Mouse (Mus musculus): ENCODE data around the gene Casq2.
"Not testable (repeated sequence)": the region's sequence is repeated elsewhere in the genome, so short reads cannot be mapped to it uniquely, and the experiment has no call there.

Casq2 gene

GRCm38 (mm10) chr3:102135389-102136113, 49.3 kb downstream of the Casq2 start:
- DNase-seq (ENCODE audit: low read depth, low spot score): no peak

DNA sequence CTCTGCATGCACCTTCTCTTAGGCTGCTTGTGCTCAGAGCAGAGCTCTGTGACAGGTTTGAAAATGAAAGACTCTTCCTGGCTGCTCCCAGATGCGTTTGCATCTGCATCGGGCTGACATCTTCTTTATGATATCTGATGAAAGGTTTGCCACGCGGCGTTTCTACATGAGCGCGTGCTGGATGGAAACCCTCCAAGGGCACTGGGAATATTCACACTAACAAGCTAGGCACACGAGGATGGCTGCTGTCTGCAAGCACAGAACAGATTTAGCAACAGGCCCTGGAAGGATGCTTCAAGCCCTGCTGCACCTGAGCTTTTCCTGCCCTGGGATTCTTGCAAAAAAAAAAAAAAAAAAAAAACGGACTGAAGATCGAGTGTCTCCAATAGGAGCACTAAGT, 50.9 kb downstream of the Casq2 start:
- DNase-seq (ENCODE audit: low read depth, low spot score): no peak

GRCm38 (mm10) chr3:102138899-102139298, 52.7 kb downstream of the Casq2 start:
- DNase-seq (ENCODE audit: low read depth, low spot score): no peak

GRCm38 (mm10) chr3:102140606-102141005, 54.4 kb downstream of the Casq2 start:
- no peak for DNase-seq (ENCODE audit: low read depth, low spot score)

GRCm38 (mm10) chr3:102141451-102141850, 55.2 kb downstream of the Casq2 start:
- no peak for DNase-seq (ENCODE audit: low read depth, low spot score)

GRCm38 (mm10) chr3:102141893-102142292, 55.7 kb downstream of the Casq2 start:
- no peak for DNase-seq (ENCODE audit: low read depth, low spot score)

GRCm38 (mm10) chr3:102142947-102143346, 56.7 kb downstream of the Casq2 start:
- no peak for DNase-seq (ENCODE audit: low read depth, low spot score)

GRCm38 (mm10) chr3:102143536-102143935, 57.3 kb downstream of the Casq2 start:
- DNase-seq (ENCODE audit: low read depth, low spot score): peak; percentile 60

DNA sequence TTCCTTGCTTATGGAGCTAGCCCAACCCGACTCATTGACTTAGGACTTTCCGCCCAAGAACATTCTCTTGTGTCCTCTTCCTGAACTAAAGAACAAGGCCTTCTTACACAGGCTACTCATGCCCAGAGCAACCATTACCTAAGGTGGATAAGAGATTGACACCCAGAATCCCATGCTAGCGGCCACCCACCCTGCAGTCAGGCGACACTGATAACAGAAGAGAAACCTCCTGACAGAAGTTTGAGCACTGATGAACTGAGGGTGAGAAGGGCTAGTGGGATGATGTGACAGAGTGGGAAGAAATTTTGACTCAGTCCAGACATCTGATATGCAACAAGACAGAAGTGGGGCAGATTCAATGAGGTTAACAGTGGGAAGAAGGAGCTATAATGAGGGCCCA, 58.2 kb downstream of the Casq2 start:
- DNase-seq (ENCODE audit: low read depth, low spot score): peak; percentile 57

DNA sequence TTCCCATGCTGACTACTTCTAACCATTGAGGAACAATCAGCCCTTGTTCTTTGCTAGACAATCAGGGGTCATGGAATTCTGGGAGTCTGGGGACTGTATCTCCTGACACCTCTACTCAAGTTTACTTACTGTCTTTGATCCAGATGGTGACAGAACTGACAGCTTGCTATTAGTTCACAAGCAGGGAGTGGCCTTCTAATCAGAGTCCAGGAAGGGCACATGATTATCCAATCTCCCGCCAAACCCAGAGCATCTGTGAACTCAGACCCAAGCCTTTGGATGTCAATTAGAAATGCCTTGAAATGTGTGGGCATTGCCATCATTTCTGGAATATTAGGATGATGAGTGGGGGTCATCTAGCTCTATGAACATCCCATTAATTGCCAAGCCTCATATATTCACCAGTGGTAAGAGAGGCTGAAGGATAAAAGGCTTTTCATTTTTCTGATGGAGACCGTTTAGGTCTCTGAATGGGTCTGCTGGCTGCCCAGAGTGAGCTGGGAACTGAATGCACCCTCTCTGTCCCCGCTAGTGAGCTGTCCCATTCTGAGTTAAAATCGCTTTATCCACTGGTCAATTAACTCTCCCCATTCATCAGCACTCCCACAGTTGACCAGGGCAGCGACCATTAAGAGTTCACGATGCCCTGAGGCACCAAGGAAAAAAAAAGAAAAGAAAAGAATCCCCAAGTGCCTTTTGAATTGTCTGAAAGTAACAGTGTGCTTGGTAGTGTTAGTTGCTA, 59.6 kb downstream of the Casq2 start:
- peak; percentile 54 for DNase-seq (ENCODE audit: low read depth, low spot score)

DNA sequence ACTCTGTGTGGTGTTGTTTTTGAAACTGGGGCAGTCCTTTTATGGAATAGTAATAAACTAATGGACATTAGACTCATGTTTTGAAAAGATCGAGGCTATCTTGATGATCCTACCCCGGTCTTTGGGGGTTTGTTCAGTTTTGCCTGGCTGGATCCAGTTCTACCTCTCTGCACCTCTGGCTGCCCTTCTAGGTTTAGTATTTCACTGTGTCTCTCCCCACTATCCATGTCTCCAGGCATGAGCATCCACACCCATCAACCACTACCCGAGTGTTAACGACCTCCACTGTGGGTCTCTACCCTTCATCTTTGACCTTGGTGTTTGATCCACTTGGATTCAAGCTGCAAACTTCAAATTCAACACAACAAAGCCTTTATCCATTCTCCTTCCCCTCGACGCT, 60.2 kb downstream of the Casq2 start:
- DNase-seq (ENCODE audit: low read depth, low spot score): no peak

- DNase-seq (ENCODE audit: low read depth, low spot score): no peak
Measured at GRCm38 (mm10) chr3:102147189-102147588, 61.0 kb downstream of the Casq2 start.

DNA sequence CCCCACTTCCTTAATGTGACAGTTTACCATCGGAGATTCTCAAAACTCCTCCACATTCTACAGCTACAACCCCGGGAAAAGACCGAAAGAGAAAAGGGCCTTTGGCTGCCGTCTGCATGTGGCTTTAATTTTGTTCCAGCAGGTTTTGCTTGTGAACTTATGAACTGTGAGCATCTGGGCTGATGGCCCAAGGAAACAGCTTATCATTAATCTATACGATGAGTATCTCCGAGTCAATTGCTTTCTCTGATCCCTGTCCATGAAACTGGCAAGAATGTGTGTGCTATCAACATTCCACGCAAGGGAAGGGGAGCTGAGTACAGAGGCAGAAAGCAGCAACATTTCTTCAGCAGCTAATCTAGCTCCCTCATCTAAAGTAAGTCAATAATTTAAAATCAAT, 63.7 kb downstream of the Casq2 start:
- DNase-seq (ENCODE audit: low read depth, low spot score): no peak

DNA sequence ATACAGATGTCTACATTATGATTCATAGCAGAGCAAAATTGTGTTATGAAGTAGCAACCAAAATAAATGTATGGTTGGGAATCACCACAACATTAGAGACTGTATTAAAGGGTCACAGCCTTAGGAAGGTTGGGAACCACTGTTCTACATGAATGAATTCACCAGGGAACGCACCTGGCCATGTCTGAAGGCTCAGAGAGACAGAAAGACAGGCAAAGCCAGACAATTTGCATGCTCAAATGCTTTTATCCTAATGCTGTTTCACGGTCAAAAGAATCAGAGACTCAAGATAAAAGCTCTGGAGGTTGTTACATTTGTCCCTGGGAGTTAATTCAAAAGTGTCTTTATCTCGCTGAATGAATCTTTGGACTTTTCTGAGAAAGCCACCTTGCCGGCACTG, 65.6 kb downstream of the Casq2 start:
- no peak for DNase-seq (ENCODE audit: low read depth, low spot score)

DNA sequence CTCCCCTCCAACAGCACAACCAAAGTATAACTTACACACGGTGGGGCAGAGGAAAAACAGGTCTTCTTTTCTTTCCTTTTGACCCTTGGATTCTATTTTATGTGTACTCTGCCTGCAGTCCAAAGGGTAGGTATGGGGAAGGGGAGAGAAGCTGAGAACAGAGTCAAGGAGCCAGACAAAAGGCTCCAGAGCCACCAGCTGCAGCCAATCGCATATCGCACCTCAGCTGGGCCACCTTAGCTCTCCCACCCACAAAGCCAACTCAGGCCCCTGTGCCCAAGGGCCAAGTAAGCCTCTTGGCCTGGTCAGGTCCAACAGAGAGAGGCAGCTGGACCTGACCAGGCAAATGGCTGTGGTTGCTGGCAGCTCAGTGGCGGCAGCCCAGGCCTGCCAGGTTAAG, 66.3 kb downstream of the Casq2 start:
- no peak for DNase-seq (ENCODE audit: low read depth, low spot score)

GRCm38 (mm10) chr3:102152872-102153271, 66.7 kb downstream of the Casq2 start:
- no peak for DNase-seq (ENCODE audit: low read depth, low spot score)

- DNase-seq (ENCODE audit: low read depth, low spot score): no peak
Measured at GRCm38 (mm10) chr3:102154107-102154506, 67.9 kb downstream of the Casq2 start.

- DNase-seq (ENCODE audit: low read depth, low spot score): no peak
Measured at GRCm38 (mm10) chr3:102156737-102157136, 70.5 kb downstream of the Casq2 start.

- DNase-seq (ENCODE audit: low read depth, low spot score): no peak
Measured at GRCm38 (mm10) chr3:102157652-102158051, 71.4 kb downstream of the Casq2 start.

DNA sequence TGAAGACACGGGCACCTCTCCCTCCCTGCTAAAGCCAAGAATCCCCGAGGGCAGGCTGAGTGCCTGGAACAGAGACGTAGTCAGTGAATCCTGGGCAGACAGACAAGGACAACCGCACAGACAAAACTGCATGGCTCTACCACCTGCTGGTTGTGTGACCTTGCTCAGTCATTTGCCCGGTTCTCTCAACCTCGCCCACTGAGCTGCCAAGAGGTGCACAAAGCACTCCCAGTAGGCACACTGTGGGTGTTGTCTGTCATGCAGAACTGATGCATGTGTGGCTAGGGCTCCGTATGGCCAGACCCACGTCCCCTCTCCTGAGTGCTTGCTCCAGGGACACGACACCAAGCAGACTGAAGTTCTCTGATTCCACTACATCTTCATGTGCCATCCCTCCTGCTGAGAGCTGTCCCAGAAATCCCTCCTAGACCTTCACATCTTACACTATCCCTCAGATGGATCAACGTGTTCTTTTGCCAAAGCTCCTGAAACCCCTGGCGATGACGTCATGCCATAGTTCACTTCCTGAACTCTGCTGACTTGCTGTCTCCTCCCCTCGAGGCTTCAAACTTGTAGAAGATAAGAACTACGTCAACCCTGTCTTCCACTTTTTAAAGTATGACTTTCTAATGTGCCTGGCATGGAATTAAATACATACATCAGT, 72.7 kb downstream of the Casq2 start:
- no peak for DNase-seq (ENCODE audit: low read depth, low spot score)

DNA sequence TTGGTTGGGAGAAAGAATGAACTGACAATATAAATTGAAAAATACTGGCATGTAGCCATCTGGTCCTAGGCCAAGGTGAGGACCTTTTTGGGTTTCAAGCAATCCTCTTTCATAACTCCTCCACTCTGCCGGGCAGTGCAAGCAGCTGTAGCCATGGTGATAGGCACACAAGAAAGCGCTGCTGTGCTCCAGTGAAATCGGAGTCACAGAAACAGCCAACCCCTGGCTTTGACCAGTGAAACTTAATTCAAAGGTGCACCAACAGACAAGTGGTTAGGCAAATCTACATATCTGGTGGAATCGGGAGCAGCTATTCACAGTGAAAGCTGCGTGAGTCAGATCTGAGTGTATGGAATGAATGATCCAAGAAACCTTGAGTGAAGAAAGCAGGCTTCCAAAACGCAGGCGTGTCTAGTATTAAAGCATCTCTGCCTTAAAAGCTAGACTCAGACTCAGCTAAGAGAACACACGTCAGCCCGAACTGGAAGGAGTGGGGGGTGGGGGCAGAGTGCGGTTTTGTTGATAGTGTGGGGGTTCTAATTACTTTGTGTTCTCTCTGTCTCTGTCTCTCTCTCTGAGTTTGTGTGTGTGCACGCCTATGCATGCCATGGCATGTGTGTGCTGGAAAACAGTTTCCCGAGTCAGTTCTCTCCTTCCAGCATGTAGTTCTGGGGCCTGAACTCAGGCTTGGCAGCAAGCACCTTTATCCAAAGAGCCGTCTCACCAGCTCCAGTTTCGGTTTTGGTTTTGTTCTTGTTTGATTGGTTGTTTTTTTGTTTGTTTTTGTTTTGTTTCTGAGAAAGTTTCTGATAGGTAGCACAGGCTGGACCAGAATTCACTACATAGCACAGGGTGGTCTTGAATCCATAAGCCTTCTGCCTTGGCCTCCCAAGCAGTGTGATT, 73.5 kb downstream of the Casq2 start:
- no peak for DNase-seq (ENCODE audit: low read depth, low spot score)

DNA sequence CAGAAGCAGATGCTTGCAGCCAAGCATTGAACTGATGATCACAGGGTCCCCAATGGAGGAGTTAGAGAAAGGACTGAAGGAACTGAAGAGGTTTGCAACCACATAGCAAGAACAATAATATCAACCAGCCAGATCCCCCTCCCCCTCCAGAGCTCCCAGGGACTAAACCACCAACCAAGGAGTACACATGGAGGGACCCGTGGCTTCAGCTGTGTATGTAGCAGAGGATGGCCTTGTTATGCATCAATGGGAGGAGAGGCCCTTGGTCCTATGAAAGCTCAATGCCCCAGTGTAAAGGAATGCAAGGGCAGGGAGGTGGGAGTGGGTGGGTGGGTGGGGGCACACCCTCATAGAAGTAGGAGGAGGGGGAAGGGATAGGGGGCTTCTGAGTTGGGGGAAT, 77.6 kb downstream of the Casq2 start:
- DNase-seq (ENCODE audit: low read depth, low spot score): not testable (repeated sequence)
